Mouse (Mus musculus): ENCODE measurements around the gene Dstn. TPM values are rescaled to one million over a fixed set of nuclear protein-coding genes. Genes with fewer than 3 reads are reported as not detected.

The Dstn gene
- polyA plus RNA-seq, 1 experiment from 2014 or later: 852 TPM

GRCm38 (mm10) chr2:143948416-143948815, 33.3 kb downstream of the Dstn start:
- Histone ChIP-seq H3K4me3 (replicated peaks; ENCODE audit: low read length) (no peak overlapping the region), H3K4me2 (ENCODE audit: low read depth, low read length) (no peak overlapping the region), H3K9me3 (replicated peaks; ENCODE audit: control insufficient read depth, low read length) (no peaks in the 10 kb centered on the region), H3K9ac (ENCODE audit: low read length) (no peak overlapping the region), H3K4me1 (ENCODE audit: control insufficient read depth, insufficient read depth, low read length) (no peaks in the 10 kb centered on the region), H3K27ac (ENCODE audit: low read length) (no peak overlapping the region), H3K27me3 (ENCODE audit: control insufficient read depth, insufficient read depth, low read length) (no peaks in the 10 kb centered on the region), H3K36me3 (ENCODE audit: control insufficient read depth, insufficient read depth, low read length) (peaks cover 67% of the 10 kb centered on the region)
- ATAC-seq (ENCODE audit: insufficient read depth, low FRiP score): no peak
- WGBS: 80% methylated on average over 4 of the region's 4 CpGs

- Histone ChIP-seq H3K4me1 (ENCODE audit: control insufficient read depth, insufficient read depth, low read length) (no peaks in the 10 kb centered on the region), H3K9me3 (replicated peaks; ENCODE audit: control insufficient read depth, low read length) (no peaks in the 10 kb centered on the region), H3K4me2 (ENCODE audit: low read depth, low read length) (no peak overlapping the region), H3K4me3 (replicated peaks; ENCODE audit: low read length) (no peak overlapping the region), H3K9ac (ENCODE audit: low read length) (no peak overlapping the region), H3K36me3 (ENCODE audit: control insufficient read depth, insufficient read depth, low read length) (peaks cover 68% of the 10 kb centered on the region), H3K27ac (ENCODE audit: low read length) (no peak overlapping the region), H3K27me3 (ENCODE audit: control insufficient read depth, insufficient read depth, low read length) (no peaks in the 10 kb centered on the region)
- ATAC-seq (ENCODE audit: insufficient read depth, low FRiP score): no peak
- WGBS: 91% methylated on average over 6 of the region's 6 CpGs
Observed at GRCm38 (mm10) chr2:143949217-143949616, 34.1 kb downstream of the Dstn start.

- Histone ChIP-seq H3K4me1 (ENCODE audit: control insufficient read depth, insufficient read depth, low read length) (no peaks in the 10 kb centered on the region), H3K27ac (ENCODE audit: low read length) (no peak overlapping the region), H3K4me2 (ENCODE audit: low read depth, low read length) (no peak overlapping the region), H3K9me3 (replicated peaks; ENCODE audit: control insufficient read depth, low read length) (no peaks in the 10 kb centered on the region), H3K9ac (ENCODE audit: low read length) (no peak overlapping the region), H3K27me3 (ENCODE audit: control insufficient read depth, insufficient read depth, low read length) (no peaks in the 10 kb centered on the region), H3K4me3 (replicated peaks; ENCODE audit: low read length) (no peak overlapping the region), H3K36me3 (ENCODE audit: control insufficient read depth, insufficient read depth, low read length) (peaks cover 75% of the 10 kb centered on the region)
- no peak for ATAC-seq (ENCODE audit: insufficient read depth, low FRiP score)
- 69% methylated on average over 5 of the region's 5 CpGs for WGBS
Observed at GRCm38 (mm10) chr2:143950290-143951027, 35.3 kb downstream of the Dstn start.

- H3K4me1 ChIP-seq (ENCODE audit: control insufficient read depth, insufficient read depth, low read length): no peaks in the 10 kb centered on the region
- no peak overlapping the region for H3K4me3 ChIP-seq (replicated peaks; ENCODE audit: low read length)
- H3K9ac ChIP-seq (ENCODE audit: low read length): no peak overlapping the region
- H3K36me3 ChIP-seq (ENCODE audit: control insufficient read depth, insufficient read depth, low read length): peaks cover 77% of the 10 kb centered on the region
- no peak overlapping the region for H3K27ac ChIP-seq (ENCODE audit: low read length)
- 38% methylated on average over 1 of the region's 1 CpGs for WGBS
- ATAC-seq (ENCODE audit: insufficient read depth, low FRiP score): no peak
- H3K4me2 ChIP-seq (ENCODE audit: low read depth, low read length): no peak overlapping the region
- H3K9me3 ChIP-seq (replicated peaks; ENCODE audit: control insufficient read depth, low read length): no peaks in the 10 kb centered on the region
- H3K27me3 ChIP-seq (ENCODE audit: control insufficient read depth, insufficient read depth, low read length): no peaks in the 10 kb centered on the region
Observed at GRCm38 (mm10) chr2:143951028-143951420, 35.9 kb downstream of the Dstn start.

- no peaks in the 10 kb centered on the region for H3K27me3 ChIP-seq (ENCODE audit: control insufficient read depth, insufficient read depth, low read length)
- H3K36me3 ChIP-seq (ENCODE audit: control insufficient read depth, insufficient read depth, low read length): peaks cover 78% of the 10 kb centered on the region
- 66% methylated on average over 5 of the region's 5 CpGs for whole genome bisulfite sequencing
- H3K4me1 ChIP-seq (ENCODE audit: control insufficient read depth, insufficient read depth, low read length): no peaks in the 10 kb centered on the region
- H3K4me3 ChIP-seq (replicated peaks; ENCODE audit: low read length): no peak overlapping the region
- no peak overlapping the region for H3K27ac ChIP-seq (ENCODE audit: low read length)
- ATAC-seq (ENCODE audit: insufficient read depth, low FRiP score): no peak
- H3K9me3 ChIP-seq (replicated peaks; ENCODE audit: control insufficient read depth, low read length): no peaks in the 10 kb centered on the region
- no peak overlapping the region for H3K4me2 ChIP-seq (ENCODE audit: low read depth, low read length)
- H3K9ac ChIP-seq (ENCODE audit: low read length): no peak overlapping the region
Observed at GRCm38 (mm10) chr2:143951546-143952315, 36.6 kb downstream of the Dstn start.

GRCm38 (mm10) chr2:143953944-143954343, 38.8 kb downstream of the Dstn start:
- Histone ChIP-seq H3K9ac (ENCODE audit: low read length) (no peak overlapping the region), H3K27me3 (ENCODE audit: control insufficient read depth, insufficient read depth, low read length) (no peaks in the 10 kb centered on the region), H3K36me3 (ENCODE audit: control insufficient read depth, insufficient read depth, low read length) (peaks cover 62% of the 10 kb centered on the region), H3K4me1 (ENCODE audit: control insufficient read depth, insufficient read depth, low read length) (no peaks in the 10 kb centered on the region), H3K27ac (ENCODE audit: low read length) (no peak overlapping the region), H3K9me3 (replicated peaks; ENCODE audit: control insufficient read depth, low read length) (no peaks in the 10 kb centered on the region), H3K4me3 (replicated peaks; ENCODE audit: low read length) (no peak overlapping the region), H3K4me2 (ENCODE audit: low read depth, low read length) (no peak overlapping the region)
- ATAC-seq (ENCODE audit: insufficient read depth, low FRiP score): no peak
- 82% methylated on average over 4 of the region's 4 CpGs for WGBS

GRCm38 (mm10) chr2:143955004-143955403, 39.9 kb downstream of the Dstn start:
- no peak for ATAC-seq (ENCODE audit: insufficient read depth, low FRiP score)
- H3K27ac ChIP-seq (ENCODE audit: low read length): no peak overlapping the region
- H3K9me3 ChIP-seq (replicated peaks; ENCODE audit: control insufficient read depth, low read length): no peaks in the 10 kb centered on the region
- H3K4me3 ChIP-seq (replicated peaks; ENCODE audit: low read length): no peak overlapping the region
- peaks cover 51% of the 10 kb centered on the region for H3K36me3 ChIP-seq (ENCODE audit: control insufficient read depth, insufficient read depth, low read length)
- 82% methylated on average over 4 of the region's 4 CpGs for WGBS
- no peak overlapping the region for H3K4me2 ChIP-seq (ENCODE audit: low read depth, low read length)
- no peaks in the 10 kb centered on the region for H3K4me1 ChIP-seq (ENCODE audit: control insufficient read depth, insufficient read depth, low read length)
- H3K9ac ChIP-seq (ENCODE audit: low read length): no peak overlapping the region
- no peaks in the 10 kb centered on the region for H3K27me3 ChIP-seq (ENCODE audit: control insufficient read depth, insufficient read depth, low read length)

GRCm38 (mm10) chr2:143955746-143956145, 40.6 kb downstream of the Dstn start:
- no peak for ATAC-seq (ENCODE audit: insufficient read depth, low FRiP score)

GRCm38 (mm10) chr2:143962192-143962591, 47.1 kb downstream of the Dstn start:
- ATAC-seq (ENCODE audit: insufficient read depth, low FRiP score): no peak
- H3K4me3 ChIP-seq (replicated peaks; ENCODE audit: low read length): no peak overlapping the region
- 92% methylated on average over 5 of the region's 5 CpGs for WGBS
- no peaks in the 10 kb centered on the region for H3K27me3 ChIP-seq (ENCODE audit: control insufficient read depth, insufficient read depth, low read length)
- no peak overlapping the region for H3K4me2 ChIP-seq (ENCODE audit: low read depth, low read length)
- peaks cover 53% of the 10 kb centered on the region for H3K36me3 ChIP-seq (ENCODE audit: control insufficient read depth, insufficient read depth, low read length)
- no peaks in the 10 kb centered on the region for H3K4me1 ChIP-seq (ENCODE audit: control insufficient read depth, insufficient read depth, low read length)
- no peak overlapping the region for H3K9ac ChIP-seq (ENCODE audit: low read length)
- no peaks in the 10 kb centered on the region for H3K9me3 ChIP-seq (replicated peaks; ENCODE audit: control insufficient read depth, low read length)
- no peak overlapping the region for H3K27ac ChIP-seq (ENCODE audit: low read length)

More at GRCm38 (mm10) chr2:143955746-143956145, 40.6 kb downstream of the Dstn start:
- peaks cover 47% of the 10 kb centered on the region for H3K36me3 ChIP-seq (ENCODE audit: control insufficient read depth, insufficient read depth, low read length)
- H3K9ac ChIP-seq (ENCODE audit: low read length): no peak overlapping the region
- no peak overlapping the region for H3K27ac ChIP-seq (ENCODE audit: low read length)
- H3K9me3 ChIP-seq (replicated peaks; ENCODE audit: control insufficient read depth, low read length): no peaks in the 10 kb centered on the region
- H3K4me3 ChIP-seq (replicated peaks; ENCODE audit: low read length): no peak overlapping the region
- WGBS: 89% methylated on average over 4 of the region's 4 CpGs
- no peaks in the 10 kb centered on the region for H3K27me3 ChIP-seq (ENCODE audit: control insufficient read depth, insufficient read depth, low read length)
- H3K4me1 ChIP-seq (ENCODE audit: control insufficient read depth, insufficient read depth, low read length): no peaks in the 10 kb centered on the region
- no peak overlapping the region for H3K4me2 ChIP-seq (ENCODE audit: low read depth, low read length)
